Mouse (Mus musculus): ENCODE measurements around the gene Pcnx3. TPM values are rescaled to one million over a fixed set of nuclear protein-coding genes. Genes with fewer than 3 reads are reported as not detected.

Gene Pcnx3
- total RNA-seq (2021) = 10 to 100 TPM; 42.5 to 42.7 TPM

DNA sequence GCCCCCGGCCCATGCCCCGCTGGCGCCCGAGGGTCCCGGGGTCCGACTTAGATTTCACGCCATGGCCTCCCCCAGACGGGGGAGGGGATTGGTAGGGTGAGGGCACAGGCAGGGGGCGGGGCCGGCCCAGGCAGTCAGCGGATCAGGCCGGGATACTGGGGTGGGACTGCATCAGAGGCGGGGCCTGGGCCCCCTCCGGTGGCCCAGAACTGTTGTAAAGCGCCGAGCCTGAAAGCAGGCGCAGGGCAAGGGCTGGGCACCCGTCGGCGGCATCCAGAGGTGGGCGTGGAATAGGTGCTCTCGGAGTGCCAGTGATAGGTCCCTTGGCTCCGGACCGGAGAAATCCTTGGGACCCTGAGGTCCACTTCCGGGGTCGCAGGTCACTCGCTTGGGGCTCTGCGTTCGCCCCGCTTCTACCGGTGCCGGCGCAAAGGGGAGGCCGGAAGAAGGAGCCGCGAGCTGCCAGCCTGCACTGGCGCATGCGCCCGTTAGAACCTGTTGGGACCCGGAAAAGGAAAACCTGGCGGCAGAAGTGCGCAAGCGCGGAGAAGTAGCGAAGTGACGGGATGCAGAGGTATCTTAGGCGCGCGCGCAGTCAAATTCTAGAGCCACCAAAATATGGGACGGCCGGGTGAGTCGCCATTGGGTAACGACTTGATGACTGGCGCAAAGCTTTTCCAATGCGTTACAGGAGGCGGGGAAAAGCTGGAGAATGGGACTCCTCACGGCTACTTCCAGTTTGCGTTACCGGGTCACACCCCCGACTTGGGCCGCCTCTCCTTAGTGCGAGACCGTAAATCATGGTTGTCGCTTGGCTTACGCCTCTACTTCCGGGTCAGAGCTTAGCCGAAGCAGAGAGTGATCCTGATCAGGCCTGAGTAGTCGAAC, at the start of gene Pcnx3, which contains the start of gene Map3k11:
Pcnx3 (minus strand) TSS at position 709 of the 888 bp plus-strand sequence.
Map3k11 (plus strand) TSS at position 543 of the 888 bp plus-strand sequence.
- peak; percentile 97 for DNase-seq

DNA sequence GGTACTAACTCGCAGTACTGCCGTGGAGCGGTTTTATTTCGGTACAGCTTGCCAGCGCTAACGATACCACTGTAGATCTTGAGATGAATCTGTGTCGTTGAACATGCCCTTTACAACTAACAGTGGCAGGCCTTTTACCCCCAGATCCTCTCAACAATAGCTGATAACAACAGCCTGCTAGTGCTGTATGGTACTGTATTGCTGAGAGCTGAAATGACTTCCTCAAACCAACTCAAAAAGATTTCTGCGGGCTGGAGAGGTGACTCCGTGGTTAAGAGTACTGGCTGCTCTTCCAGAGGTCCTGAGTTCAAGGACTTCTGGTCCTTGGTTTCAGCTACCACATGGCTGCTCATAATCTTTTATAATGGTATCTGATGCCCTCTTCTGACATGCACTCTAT, 45.6 kb upstream of the Pcnx3 start:
- no peak for DNase-seq

DNA sequence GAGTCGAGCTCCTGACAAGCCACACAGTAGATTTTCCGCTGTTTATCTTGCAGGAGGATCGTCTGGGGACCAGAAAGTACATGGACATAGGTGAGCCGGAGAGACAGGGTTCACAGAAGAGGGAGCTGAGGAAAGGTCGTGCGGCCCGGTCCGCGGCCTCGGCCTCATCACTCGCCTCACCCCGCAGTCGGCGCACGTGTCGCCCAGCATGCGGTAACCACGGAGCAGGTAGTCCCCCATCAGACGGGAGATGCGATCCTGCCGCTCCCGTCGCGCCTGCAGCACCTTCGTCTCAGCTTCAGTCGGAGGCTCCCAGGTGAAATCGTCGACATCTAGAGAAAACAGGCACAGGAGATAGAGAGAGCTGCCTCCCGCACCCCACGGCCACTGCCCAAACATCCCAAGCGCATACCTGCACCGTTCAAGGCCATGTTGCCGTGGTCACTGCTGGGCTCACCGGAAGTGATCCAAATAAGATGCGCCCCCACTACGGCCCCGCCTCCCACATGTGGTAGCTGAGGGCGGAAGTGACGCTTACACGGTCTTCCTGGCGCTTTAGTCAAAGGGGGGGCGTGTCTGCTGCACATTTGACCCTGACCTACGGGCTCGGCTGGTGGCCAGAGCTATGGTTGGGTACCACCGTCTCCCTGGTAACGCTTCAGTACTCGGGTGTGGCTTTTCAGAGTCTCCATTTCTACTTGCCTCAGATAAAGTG, 42.7 kb upstream of the Pcnx3 start:
- peak; percentile 94 for DNase-seq

DNA sequence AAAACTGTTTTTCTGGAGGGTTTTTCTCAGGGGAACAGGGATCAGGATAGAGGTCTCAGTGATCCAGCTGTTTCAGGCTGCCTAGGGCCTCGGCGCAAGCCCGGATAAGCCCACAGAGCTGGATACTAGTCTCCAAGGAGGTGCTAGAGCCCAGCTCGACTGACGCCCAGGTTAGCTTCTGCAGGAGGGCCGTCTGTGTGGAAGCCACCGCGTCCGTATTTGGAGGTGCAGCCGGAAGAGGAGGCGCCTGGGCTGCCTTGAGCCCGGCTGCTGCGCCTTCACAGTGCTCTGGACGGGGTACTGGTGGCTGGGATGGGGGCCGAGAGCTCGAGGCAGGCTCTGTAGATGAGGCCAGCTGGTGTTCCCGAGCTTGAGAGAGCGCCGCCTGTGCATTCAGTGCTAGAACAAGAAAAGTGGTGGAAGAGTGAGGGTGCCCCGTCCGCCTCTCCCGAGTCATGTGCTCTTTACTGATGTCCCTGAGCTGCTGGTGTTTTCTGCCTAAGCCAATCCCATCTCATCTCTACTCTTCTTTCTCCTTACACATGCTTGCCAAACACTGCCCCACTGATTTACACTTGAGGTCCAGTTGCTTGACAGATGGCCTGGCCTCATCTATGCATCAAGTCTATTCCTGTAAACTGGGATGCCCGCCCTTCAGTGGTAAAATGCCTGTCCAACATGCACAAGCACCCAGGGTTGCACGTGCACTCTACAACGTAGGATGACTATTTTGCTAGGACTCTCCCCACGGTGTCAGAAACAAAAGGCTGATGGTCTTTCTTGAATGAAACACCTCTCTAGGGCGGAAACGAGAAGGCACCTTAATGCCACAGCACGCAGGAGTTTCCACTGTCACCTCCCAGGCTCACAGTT, 41.8 kb upstream of the Pcnx3 start:
- DNase-seq = peak; percentile 53

DNA sequence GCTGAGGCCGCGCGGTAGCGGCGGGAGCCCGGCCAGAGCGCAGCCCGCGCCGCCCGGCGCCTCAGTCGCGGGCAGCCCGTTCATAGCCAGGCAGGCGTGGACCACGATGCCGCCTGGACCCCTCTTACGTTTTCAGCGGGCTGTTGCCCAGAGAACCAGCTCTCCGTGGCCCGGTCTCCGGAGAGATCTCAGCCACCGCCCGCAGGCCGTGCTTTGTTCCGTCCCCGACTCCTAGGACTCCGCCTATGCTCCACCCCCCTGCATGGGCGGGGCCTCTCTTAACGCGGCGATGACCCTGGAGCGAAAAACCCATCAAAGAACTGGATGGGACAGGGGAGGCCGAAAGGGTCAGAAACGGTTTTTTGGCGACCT, 40.7 kb upstream of the Pcnx3 start, which contains the start of gene Fam89b:
Fam89b (minus strand) TSS at position 210 of the 372 bp plus-strand sequence.
- peak; percentile 92 for DNase-seq

DNA sequence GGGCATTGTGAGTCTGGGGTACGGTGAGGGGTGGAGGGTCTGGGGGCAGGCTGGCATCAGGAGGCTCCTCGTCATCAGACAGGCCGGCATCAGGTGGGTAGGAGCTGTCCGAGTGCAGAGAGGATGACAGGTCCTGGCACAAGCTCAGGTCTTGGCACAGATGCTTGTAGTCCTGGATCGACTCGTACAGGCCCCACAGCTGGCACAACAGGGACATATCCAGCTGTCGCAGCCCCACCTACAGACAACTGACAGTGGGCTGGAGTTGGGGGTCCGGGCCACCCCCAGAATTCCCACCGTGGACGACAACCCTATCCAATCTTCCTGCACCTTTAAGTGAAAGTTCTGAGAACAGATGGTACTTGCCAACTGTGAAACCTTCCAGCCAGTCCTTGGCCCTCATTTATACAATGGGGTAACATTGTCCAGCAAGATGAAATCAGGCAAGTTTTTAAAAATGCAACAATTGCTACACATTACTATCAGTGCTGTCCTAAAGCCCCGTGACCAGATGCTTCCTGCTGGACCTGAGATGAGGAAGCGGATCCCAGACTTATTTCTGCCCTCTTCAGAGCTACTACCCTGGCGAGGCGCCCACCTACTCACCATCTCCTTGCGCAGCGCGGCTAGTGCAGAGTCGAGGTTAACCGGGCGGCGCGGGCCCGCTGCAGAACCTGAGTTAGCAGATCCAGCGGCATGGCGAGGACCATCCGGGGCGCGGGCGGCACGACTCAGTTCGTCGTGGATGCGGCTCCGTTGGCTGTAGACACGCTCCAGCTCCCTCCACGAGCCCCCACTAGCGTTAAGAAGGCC, 40.1 kb upstream of the Pcnx3 start:
- peak; percentile 74 for DNase-seq

GRCm38 (mm10) chr19:5727701-5728100, 39.0 kb upstream of the Pcnx3 start:
- DNase-seq = peak; percentile 95

DNA sequence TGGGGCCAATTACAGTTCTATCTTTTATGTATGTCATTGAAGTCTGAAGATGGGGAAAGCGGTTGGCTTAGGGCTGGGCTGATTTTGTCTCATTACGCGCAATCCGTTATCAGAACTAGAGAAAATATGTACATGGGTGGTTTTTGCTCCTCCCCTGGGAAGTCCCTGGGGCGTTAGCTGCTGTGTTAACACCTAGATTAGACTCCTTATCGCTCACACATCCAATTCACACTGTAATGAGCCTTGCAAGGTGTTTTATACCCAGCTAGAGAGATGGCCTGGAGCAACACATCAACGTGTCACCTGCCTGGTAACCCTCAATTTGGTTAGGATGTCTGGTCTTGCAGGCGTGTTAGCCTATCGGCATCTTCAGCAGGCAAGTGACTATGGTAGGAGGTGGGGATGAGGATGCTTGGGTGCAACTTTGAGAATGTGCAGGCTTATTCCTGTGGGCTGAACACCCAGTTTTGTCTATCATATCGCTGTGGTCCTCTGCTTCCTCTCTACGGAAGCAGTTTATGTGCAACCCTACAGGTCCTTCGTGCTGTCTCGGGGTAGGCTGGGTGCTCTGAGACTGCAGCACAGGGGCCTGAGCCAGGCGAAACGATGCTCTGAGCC, 38.4 kb upstream of the Pcnx3 start:
- no peak for DNase-seq

GRCm38 (mm10) chr19:5725767-5726515, 37.2 kb upstream of the Pcnx3 start, which contains the start of gene Ehbp1l1:
TSS of gene Ehbp1l1 (minus strand) at chr19:5726317.
- peak; percentile 87 for DNase-seq

DNA sequence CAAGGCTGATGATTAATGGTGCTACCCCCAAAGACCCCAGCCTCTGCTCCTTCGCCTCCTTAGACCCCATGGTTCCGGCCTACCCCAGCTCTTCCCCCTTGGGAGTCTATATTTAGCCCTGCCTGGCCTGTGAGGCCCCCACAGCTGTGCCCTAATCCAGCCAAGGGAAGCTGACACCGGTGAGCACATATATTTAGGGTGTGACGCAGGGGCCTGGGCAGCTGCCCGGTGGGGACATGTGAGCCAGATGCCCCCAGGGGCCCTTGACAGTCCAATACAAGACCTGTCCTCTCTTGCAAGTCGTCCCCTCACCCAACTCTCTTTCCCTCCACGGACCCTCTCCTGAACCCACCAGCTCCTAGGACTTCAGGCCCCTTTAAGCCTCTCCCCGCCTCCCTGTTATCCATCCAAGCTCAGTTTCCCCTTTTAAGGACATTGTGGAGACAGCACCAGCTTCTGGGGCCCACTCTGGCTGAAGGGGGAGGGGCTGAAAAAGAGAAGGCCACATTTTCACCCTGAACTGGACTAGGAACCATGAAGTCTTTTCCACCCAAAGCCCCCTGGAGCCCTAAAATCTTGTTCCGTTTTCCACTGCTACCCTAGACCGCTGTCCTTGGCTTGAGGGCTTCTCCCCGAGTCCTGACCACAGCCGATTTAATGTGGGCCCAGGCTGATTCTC, 36.5 kb upstream of the Pcnx3 start:
- DNase-seq = peak; percentile 90

DNA sequence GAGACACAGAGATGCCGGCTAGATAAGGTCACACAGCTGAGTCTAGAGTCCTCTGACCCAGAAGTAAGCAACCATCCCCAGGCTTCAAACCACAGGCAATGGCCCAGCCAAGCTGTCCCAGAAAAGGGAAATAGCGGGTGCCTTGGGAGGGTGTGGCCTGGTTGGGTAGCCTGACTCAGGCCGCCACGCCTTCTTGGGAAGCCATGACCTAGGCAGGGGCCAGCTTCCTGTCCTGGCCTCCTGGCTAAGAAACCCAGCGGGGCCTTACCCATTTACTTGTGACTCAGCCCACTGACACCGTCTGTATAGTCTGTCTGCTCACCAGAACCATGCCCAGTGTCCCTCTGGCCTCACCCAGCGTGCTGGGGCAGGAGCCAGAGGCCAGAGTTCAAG, 35.8 kb upstream of the Pcnx3 start:
- peak; percentile 77 for DNase-seq

DNA sequence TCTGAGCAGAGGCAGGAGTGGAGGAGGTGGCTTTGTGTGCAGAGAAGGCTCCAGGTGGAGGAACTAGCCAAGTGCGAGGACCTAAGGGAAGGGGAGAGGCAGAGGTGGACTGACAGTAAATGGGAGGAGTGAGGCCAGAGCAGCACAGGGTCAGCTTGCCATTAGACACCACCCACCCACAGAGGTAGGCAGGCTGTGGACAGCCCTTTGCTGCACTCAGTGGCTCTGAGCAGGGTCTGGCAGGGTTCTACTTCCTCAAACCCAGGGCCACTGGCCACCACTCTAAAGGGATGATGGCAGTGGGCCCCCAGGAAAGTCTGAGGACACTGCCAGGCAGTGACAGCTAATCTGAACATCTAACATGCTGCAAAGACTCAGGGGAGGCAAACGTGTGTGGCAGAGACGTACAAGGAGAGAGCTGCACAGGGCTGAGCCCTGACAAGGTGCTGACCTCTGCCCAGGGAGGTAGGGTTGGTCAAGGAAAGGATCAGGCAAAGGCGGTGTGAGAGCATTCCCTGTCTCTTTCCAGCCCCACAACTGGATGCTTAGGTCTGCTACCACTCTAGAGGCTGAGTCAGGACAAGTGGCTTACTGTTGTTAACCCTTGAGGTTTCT, 35.3 kb upstream of the Pcnx3 start:
- DNase-seq = no peak

- DNase-seq = no peak
These were observed 34.2 kb upstream of the Pcnx3 start for GRCm38 (mm10) chr19:5722848-5723425.

- no peak for DNase-seq
These were observed 32.5 kb upstream of the Pcnx3 start for GRCm38 (mm10) chr19:5721233-5721632.

GRCm38 (mm10) chr19:5716955-5717354, 28.2 kb upstream of the Pcnx3 start:
- DNase-seq = no peak

DNA sequence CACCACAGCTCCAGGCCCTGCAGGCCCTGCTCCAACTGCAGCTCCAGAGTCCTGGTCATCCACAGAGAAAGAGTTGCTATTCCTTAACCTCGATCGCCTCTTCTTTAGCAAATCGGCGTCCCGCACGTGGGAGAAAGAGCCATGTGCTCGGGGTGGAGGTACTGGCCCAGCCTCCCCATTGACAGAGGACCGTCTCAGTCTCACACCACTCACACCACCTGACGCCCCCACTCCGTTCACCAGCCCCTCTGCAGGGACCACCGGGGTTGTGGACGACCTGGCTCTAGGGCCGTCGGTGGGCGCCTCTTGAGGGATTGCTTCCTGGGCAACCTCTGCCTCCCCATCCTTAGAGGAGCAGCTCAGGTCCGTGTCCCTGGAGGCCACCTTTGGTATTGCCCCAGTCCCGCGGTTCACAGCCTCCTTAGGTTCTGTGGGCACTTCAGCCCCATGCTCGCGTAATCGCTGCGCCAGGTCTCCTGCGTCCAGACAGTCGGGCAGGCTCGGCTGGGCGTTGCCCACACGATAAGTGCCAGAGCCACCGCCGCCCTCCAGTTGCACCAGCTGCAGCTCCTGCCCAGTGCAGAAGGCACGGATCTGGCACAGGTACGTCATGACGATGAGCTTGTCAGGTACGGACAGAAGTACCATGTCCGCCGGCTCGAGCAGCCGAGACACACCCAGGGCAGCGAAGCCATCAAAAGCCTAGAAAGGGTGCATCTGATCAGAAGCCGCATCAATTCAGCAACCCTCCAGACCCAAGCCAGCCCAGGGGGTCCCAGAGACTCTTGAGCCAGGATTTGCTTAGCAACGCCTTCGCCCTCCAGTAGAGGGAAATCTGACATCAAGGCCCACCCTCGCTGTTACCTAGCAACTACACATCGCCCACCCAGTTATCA, 27.3 kb upstream of the Pcnx3 start:
- no peak for DNase-seq

DNA sequence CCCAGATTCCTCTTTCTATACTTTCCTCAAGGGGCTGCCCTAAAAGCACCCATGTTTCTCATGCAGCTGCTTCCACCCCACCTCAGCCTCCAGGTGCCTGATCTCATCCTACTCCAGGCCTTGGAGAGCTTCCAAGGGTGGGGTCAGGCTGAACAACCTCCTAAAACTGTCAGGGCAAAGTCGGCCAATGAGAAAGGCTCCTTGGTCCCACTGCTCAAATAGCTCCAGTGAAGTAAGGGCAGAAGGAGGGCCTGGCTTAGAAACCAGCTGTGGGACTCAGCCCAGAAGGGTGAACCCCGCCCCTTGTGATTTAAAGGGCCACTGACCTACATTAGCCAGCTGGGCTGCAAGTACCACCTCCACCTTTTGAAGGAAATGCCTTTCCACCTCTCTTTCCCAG, 25.0 kb upstream of the Pcnx3 start:
- peak; percentile 80 for DNase-seq

DNA sequence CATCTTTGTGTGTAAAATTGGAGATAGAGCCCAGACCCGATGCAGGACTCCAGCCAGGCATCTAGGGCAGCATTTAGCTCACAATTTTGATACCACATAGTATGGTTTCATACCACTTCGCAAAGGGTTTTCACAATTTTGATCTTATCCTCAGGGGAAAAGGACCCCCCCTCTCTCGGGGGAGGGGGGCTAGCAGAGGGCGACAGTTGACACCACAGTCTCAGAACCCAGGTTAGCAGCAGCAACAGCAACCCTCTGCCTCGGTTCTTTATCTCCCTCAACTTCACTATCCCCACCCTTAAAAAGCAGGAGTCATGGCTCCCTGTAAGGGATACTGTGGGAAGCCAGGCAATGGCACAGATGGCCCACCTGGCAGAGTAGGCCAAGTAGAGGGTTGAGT, 24.5 kb upstream of the Pcnx3 start:
- no peak for DNase-seq
